Mouse (Mus musculus) thymus, postnatal 4 days (tissue): ENCODE results near the gene Scd2.
A peak's percentile ranks its signal among the peaks of the same experiment; 100 is the strongest.
"Not testable (repeated sequence)": the region's sequence is repeated elsewhere in the genome, so short reads cannot be mapped to it uniquely, and the experiment has no call there.

ENCODE experiments used
- DNase-seq: peaks from one replicate; pipeline ENCODE4 v3.0.0; 2021

Scd2 gene

DNA sequence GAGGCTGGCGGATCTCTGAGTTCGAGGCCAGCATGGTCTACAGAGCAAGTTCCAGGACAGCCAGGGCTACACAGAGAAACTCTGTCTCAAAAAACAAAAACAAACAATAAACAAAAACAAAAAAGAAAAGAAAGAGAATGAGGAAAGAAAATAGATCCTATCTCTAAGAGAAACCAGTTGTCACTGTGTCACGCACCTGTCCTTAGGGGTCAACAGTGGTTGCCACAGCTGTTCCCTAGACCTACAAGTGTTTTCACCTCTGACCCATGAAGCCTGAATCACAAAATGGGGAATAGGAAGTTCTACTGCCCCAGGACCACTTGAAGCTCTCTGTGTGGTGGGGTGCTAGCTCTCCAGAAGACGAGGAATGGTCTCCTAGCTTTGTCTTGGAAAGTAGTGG, 19.0 kb upstream of the Scd2 start:
- DNase-seq = no peak

DNA sequence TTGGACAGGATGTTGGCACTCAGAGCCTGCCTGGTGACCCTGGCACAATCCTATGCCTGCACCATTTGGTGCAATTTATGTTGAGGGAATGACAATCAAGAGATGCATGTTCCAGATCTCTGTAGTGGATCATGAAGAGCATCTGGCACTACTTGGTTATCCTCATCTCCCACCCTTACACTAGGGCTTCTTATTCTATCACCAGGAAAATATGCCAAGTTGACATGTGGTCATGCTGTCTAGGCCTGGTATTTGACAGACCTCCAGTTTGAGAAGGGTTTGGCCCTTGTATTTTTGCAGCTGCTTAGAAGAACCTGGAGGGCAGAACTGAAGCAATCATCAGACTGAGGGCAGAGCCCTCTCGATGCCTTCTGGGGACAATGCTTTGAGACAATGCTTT, 18.1 kb upstream of the Scd2 start:
- DNase-seq = no peak

DNA sequence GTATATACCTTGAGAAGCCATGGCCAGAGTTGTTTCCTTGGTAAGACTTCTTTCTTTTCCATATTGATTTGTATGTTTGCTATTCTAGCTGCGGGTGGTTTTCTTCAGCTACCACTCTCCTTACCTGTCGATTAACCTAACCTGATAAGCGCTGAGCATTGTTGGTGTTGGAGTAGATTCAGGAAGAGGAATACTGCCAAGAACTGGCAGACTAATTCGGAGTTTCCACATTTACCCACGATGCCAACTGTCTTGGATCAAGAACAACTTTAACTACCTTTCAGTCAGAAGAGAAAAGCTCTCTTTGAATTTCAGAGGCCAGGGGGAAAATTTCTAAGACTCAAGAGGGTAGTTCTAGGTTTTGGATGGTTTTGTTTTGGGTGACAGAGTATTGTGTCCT, 16.6 kb upstream of the Scd2 start:
- DNase-seq = no peak

DNA sequence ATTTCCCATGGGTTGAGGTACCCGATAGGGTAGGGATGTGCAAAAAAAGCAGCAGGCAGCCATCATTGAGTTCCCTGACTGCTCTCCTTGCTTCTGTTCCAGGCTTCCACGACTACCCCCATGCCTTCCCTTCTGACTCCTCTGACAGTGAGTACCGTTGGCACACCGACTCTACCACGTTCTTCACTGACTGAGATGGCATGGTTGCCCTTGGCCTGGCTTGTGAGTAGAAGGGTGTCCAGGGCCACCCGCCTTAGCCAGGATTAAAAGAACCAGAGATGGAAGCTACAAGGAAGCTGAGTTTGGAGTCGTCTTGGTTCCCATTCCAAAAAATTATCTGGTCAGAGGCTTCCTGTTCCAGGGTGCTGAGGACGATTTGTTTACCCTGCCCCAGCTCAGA, 15.5 kb upstream of the Scd2 start:
- no peak for DNase-seq

DNA sequence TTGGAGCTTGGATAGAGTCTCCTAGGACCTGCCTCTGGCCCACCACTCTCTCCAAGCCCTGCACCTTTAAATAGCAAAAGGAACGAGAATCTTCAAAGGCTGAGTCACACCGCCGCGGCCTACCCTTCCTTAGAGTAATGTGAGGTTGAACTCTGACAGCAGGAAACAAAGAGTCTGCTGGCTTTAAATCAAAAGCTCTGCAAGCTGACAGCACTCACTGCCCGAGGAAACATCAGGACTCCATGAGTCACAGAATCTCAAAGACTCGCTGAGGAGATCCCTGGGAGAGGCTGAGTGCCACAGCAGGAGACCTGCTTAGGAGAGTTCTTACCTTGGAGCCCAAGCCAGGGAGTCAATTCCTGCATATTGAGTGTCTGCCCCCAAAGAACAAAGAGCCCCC, 12.7 kb upstream of the Scd2 start:
- DNase-seq = peak; percentile 74

DNA sequence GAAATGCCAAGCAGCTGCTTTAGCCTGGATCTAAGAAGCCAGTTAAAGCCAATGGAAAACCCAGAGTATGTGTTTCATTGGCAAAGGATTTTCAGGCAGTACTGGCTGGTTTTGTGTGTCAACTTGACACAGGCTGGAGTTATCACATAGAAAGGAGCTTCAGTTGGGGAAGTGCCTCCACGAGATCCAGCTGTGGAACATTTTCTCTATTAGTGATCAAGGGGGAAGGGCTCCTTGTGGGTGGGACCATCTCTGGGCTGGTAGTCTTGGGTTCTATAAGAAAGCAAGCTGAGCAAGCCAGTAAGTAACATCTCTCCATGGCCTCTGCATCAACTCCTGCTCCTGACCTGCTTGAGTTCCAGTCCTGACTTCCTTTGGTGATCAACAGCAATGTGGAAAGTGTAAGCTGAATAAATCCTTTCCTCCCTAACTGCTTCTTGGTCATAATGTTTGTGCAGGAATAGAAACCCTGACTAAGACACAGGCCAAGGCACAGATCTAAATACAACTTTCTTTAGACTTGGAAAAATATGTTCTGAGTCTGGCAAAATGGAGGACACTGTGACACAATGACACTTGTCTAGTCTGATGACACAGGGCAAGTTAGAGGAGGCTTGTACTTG, 11.5 kb upstream of the Scd2 start:
- not testable (repeated sequence) for DNase-seq

DNA sequence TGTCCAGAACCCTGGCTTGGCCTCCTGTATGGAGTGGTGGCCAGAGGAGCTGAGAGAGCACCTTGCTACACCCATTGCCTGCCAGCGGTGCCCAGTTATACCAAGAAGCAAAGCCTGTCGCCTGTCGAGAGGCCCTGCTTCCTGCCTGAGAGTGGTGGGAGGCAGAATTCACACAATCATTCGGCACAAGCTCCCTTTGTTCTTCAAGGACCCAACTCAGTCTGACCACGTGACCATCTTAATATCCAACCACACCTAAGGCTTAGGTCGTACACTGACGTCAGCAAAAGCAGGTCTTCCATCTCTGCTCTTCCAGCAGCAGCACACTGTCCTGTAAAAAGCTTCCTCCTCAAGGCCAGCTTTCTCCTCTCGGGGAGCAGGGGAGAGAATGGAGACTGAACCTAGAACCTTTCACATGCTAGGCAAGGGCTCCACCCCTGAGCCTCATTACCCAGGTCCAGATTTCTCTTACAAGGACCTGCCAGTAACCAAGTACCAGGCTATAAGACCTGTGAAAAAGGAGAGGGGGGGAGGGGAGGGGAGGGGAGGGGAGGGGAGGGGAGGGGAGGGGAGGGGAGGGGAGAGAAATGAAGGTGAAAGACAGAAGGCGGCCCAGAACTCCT, 10.8 kb upstream of the Scd2 start:
- peak; percentile 71 for DNase-seq

DNA sequence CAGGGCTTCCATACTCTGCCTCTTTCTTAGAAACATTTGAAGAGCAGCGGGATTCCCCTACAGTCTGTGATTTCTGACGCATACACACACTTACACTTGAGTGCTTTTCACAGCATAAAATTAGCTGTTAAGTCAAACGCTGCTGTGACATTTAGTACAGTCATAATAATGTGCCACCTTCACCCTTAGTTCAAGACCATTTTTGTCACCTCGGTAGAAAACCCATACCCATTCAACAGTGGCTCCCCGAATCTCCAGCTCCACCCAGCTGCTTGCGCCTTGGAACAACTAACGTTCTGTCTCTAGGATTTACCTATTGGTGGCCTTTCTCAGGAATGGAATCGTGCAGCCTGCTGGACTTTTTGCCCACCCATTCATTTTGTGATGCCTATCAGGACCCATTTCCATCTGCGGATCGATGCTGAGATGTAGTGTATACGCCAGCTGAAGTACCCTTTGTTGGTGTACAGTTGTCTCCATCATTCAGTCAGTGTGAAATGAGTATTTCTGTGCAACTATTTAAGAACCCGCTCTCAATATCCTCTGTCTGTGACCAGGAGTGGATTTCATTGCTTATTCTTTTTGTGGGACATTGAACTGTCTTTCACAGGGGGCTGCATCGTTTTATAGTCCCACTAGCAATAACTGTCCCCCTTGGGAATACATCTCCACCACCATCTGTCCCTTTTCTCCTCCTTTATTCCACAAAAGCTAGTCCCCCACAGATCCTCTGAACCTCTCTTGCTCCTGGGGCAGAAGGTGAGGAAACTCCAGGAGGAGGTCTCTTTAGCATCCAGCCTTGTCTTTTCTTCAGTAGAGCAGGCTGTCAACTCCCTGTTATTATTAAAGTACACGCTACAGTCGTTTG, 10.1 kb upstream of the Scd2 start:
- DNase-seq = peak; percentile 38

DNA sequence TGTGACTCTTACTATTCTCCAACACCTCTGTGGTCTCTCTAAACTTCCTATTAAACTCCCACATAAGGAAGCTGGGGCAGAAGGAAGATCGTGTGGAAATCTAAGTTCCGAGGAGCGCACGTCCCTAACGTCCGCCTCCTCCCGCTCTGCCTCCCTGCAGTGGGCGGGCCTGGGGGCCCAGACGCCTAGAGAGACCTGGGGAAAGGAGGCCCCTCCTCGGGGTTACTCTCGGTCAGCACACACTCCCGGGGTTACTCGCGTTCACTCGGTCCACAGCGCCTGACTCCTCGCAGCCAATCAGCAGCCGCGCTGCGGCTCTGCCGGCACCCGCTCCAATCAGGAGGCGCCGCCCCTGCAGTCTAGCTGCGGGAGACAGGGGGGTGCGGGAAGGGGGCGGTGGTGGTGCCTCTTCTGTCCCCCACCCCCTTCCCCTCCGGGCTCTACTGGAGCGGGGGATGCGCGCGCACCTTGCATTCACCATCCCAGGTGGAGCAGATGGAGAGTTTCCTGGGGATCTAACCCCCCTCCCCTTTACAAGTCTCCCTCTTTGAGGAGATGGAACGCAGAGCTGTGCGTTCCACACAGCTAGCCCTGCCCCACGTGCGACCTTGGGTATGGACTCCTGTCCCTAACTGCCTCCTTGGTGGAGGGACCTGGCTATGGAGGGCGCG, 9.3 kb upstream of the Scd2 start:
- DNase-seq = peak; percentile 95

DNA sequence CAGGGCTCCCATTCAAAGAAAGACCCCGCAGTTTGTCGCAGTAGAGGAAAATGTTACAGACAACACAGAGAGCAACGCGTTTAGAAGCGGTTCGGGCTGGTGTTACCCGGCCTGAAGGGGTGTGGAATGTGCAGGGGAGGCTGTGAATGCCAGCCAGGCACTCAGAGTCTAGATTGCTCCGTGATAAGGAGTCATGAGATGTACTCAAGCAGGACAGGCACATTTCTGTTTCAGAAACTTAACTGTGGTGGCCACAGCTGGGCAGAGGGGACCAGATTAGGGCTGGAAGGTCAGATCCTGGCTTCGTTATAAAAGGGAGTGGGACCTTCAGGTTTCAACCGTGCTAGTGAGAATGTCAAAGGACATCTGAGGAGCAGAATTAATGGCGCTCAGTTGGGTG, 8.8 kb upstream of the Scd2 start:
- DNase-seq = no peak

DNA sequence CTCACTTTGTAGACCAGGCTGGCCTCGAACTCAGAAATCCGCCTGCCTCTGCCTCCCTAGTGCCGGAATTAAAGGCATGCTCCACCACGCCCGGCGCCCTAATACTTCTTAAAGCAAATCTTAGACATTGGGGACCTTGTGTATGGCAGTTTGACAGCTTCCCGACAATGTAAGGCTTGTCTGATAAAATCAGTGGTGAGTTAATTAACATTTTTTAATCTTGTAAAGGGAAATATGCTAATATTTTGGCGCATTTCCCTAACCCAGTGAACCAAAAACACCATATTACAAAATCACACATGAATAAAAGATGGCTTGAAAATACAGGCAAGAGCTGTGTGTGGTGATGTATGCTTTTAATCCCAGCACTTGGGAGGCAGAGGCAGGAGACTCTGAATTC, 7.9 kb upstream of the Scd2 start:
- DNase-seq = no peak

DNA sequence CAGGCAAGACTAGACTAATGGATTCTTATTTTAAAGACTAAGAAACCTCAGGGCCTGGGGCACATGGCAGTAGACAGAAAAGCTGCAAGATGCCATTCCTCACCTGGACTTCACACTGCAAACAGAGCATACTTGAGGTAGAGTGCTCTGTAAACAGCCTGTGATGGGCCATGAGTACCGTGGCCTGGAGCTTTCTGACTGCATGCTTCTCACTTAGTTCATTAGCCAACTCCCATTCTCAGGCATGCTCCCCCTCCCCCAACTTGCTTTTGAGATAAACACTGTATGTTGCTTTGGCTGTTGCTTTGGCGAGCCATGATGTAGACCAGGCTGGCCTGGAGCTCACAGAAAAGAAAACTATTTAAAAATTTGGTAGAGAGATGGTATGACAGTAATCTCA, 7.4 kb upstream of the Scd2 start:
- no peak for DNase-seq

DNA sequence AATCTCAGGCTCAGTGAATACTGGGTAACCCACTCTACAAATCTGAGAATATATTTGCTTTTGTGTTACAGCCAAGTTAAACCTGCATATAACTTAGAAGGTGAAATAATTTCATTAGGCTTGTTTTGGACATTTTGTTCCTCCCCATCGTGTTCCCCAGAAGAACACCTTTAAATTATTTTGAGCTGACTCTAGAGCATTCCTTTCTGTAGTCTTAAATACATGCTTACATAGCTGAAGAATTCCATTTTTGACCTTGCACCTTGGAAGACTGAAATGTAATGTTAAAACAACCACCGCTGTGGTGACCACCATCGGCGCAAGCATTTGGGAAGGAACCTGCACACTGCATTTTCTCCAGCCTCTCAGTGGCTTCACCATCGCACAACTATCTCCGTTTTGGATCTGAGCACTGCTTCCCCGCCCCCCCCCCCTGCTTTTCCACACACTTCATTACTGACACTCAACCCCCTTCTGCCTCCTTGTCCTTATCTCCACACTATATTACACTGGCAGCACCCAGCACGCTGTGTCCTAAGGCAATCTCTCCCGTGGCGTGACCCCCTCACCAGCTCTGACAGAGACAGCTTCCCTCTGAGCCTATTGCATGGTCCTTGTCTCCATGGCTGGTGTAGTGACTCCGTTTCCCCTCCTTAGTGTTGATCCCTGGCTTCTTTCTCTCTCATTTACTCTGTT, 5.9 kb upstream of the Scd2 start:
- no peak for DNase-seq

DNA sequence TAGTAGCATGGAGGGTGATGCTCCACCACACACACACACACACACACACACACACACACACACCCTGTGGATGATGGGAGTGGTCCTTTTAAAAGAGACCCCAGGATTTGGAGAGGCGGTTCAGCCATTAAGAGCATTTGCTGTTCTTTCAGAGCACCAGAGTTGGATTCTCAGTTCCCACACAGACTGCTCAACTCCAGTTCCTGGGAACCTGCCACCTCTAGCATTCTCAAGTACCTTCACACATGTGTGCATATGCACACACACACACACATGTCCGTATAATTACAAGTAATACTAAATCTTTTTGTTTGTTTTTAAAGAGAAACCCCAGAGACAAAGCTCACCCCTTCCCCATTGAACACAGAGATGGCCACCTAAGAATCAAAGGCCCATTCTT, 1.4 kb upstream of the Scd2 start:
- DNase-seq = no peak

DNA sequence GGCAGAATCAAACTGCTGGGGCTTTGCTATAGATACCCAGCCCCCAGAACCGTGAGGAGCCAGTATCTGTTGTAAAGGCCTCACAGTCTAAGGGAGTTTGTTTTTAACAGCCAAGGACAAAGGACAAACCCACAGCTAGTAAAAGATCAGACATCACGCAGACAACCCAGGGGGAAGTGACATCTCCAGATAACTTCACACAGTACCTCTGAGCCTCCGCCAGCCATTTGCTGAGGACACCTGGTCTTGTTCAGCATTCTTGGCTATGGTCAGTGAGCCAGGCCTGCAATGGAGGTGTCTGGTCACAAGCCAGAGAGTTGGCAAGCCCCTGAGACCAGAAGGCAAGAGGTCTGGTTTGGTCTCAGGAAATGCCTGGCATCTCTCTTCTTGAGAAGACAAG, 991 bp upstream of the Scd2 start:
- peak; percentile 34 for DNase-seq

DNA sequence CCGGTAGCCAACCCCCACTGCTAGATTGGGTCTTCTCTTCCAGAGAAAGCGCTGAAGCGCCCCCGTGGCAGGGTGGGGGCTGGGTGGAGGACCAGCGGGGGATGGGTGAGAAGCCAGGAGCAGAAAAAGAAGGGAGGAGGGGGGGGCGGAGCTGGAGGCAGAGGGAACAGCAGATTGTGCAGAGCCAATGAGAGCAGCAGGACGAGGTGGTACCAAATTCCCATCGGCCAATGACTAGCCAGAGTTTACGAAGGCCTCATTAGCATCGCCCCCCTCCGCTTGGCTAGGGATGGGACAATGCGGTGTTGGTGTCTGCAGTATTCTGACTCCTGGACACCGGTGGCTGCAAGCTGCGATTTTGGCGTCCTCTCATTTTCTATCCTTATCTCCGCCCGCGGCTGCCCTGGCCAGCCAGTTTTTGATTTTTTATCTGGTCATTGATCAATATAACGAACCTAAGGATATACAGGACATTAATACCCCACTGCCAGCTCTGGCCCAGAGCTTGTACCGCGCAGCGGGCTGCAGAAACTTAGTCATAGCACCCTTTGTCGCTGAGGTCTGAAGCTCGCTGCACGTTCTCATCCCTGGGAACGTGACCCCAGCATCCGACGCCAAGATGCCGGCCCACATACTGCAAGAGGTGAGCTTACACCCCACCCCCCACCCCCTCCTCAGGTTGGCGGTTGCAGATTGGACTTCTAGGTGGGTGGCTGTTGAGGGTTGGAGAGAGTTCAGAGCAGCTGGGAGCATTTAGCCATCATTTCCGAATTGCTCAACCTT, 486 bp downstream of the Scd2 start:
- DNase-seq = peak; percentile 81

DNA sequence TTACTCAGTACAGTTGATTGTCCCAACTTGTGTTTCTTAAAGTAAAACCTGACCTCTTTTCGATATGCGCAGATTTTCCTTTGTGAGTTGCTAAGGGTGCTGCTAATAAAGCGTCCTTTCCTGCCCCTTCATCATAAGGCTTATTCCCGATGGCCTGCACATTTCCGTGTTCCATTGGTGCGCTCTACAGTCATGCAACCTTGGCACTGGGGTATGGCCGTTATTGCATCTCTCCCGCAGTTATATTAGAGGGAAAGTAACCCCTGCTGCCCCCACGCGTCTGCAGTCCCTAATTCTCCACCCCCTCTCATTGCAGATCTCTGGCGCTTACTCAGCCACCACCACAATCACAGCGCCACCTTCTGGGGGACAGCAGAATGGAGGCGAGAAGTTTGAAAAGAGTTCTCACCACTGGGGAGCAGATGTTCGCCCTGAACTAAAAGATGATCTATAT, 1.1 kb downstream of the Scd2 start:
- DNase-seq = peak; percentile 97

DNA sequence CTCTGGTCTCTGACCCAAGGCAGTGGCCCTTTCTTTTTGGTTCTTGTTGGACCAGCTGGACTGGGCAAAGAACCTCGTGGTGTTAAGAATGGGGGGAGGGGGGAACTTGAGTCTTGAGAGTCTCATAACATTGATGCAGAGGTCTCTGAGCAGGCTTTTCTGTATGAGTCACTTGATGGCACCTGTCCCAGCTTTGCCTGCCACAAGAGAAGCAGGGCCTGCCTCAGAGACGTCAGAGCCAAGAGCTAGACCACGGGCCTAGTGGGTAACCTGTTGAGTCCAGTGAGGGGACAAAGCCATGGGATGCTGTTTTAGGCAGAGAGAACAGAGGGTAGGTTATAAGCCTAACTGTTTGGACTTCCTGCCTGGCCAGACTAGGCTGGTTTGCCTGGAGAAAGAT, 1.8 kb downstream of the Scd2 start:
- peak; percentile 32 for DNase-seq

DNA sequence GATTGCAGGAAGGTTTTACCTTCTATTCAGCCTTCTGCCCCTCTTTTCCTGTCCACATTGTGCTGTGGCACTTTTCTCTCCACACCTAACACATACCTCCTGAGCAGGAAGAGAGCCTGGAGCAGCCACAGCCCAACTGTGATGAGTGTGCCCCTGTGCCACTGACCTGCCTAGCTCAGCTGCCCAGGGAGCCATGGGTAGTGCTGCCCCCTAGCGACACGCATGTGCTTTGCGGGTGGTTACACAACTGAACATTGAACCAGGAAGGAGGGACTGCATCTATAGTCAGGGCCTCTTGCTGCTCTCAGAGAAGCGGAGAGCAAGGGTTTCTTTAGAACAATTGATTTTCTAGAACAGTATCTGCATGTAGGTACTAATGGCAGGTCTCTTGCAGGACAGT, 2.3 kb downstream of the Scd2 start:
- peak; percentile 95 for DNase-seq

DNA sequence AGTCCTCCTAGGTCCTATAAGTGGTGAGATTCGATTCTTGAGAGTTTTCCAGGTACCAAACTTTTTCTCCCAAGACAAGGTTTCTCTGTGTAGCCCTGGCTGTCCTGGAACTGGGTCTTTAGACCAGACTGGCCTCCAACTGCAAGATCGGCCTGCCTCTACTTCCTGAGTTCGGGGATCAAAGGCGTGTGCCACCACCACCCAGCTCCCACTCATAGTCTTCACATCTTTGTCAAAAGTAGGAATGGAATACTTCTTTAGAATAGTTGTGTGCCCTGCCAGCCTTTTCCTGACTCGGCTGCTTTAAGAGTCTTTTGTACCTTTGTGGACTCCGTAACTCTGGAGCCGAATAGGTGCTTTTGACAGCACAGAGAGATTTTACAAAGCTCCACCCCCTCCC, 2.7 kb downstream of the Scd2 start:
- DNase-seq = peak; percentile 42

DNA sequence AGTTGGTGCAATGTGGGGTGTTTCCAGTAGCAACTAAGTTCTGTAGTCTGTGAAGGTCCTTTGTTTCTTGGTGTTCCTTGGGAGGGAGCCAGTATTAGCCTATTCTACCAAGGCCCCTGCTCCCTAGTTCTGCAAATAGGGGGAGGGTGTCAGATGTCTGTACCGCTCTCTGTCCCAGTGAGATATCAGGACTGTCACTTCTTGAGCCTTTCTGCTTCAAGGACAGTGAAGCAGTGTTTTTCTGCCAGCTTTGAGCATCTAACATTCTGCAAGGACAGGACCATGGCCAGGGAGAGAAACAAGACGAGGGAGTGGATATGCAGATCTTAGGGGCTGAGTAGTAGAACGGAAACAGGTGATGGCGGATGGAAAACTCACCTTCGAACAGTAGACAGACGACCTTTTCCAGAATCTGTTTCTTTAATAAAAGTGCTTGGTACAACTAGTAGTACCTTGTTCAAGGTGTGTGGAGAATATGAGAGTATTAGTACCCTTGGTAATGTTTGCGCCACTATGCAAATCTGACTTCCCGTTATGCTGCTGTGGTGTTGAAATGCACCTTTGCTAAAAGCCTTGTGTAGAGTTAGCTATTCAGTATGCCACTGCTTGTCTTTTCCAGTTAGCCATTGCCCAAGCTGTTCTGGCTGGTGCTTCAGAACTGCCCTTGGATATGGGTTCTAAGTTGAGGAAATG, 3.7 kb downstream of the Scd2 start:
- no peak for DNase-seq

DNA sequence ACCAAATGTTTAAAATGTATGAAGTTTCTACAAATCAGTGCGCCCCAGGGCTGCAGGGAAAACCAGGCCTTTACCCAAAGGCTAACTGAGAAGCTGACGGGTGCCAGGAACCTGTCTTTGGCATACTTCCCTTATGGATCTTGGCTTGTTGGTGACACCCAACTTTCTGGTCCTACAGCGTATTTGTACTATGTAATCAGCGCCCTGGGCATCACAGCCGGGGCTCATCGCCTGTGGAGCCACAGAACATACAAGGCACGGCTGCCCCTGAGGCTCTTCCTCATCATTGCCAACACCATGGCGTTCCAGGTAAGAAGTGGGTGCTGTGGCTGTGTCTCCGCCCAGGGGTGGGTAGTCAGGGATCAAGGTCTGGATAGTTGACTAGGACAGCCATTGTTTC, 4.4 kb downstream of the Scd2 start:
- no peak for DNase-seq
